Mouse (Mus musculus): ENCODE measurements around the gene Naa11. TPM values are rescaled to one million over a fixed set of nuclear protein-coding genes. Genes with fewer than 3 reads are reported as not detected.

Gene Naa11
- polyA plus RNA-seq, 1 experiment from 2014 or later, result not detected

- Histone ChIP-seq H3K4me3 (ENCODE audit: low read length) (no peak overlapping the region), H3K36me3 (ENCODE audit: insufficient read depth, low read length) (no peaks in the 10 kb centered on the region), H3K4me2 (replicated peaks; ENCODE audit: low read depth, low read length) (no peak overlapping the region), H3K27ac (ENCODE audit: low read length) (no peak overlapping the region), H3K9me3 (ENCODE audit: low read length) (no peaks in the 10 kb centered on the region), H3K4me1 (ENCODE audit: insufficient read depth, low read length) (no peaks in the 10 kb centered on the region), H3K9ac (replicated peaks; ENCODE audit: low read length) (no peak overlapping the region), H3K27me3 (ENCODE audit: insufficient read depth, low read length) (no peaks in the 10 kb centered on the region)
- WGBS, result 66% methylated on average over 2 of the region's 2 CpGs
- ATAC-seq (ENCODE audit: low FRiP score, low TSS enrichment), result peak; percentile 70; the same call in 1 of the 2 replicates
Observed at GRCm38 (mm10) chr5:97348760-97349159, 43.4 kb downstream of the Naa11 start.

GRCm38 (mm10) chr5:97348310-97348709 is 43.9 kb downstream of the Naa11 start:
- Histone ChIP-seq H3K4me3 (ENCODE audit: low read length) (no peak overlapping the region), H3K4me2 (replicated peaks; ENCODE audit: low read depth, low read length) (no peak overlapping the region), H3K9ac (replicated peaks; ENCODE audit: low read length) (no peak overlapping the region), H3K27ac (ENCODE audit: low read length) (no peak overlapping the region), H3K4me1 (ENCODE audit: insufficient read depth, low read length) (no peaks in the 10 kb centered on the region), H3K27me3 (ENCODE audit: insufficient read depth, low read length) (no peaks in the 10 kb centered on the region), H3K36me3 (ENCODE audit: insufficient read depth, low read length) (no peaks in the 10 kb centered on the region), H3K9me3 (ENCODE audit: low read length) (no peaks in the 10 kb centered on the region)
- ATAC-seq (ENCODE audit: low FRiP score, low TSS enrichment), result no peak
- 66% methylated on average over 8 of the region's 8 CpGs for WGBS

DNA sequence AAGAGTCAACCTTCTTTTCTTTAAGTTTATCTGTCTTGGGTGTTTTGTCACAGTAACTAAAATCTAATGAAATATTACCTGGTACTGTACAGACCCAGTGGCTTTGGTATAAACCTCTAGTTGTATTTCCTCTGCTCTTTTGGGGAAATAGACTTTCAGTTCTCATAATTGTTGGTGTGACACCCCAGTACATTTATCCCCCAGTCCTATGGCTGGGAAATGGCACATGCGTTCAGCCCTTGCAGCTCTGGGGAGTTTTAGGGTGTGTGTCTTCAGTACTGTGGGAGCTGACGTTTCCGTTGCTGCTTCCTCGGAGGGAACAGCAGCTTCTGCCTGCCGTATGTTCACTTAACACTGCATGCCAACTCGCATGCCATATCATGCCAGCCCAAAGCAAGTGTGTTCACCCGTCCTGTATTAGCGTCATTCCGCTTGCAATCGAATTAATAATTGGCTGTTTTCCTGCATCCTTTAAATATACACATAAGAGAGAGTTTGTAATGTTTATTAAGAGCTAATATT is 46.4 kb downstream of the Naa11 start:
- Histone ChIP-seq H3K27ac (ENCODE audit: low read length) (no peak overlapping the region), H3K4me2 (replicated peaks; ENCODE audit: low read depth, low read length) (no peak overlapping the region), H3K27me3 (ENCODE audit: insufficient read depth, low read length) (no peaks in the 10 kb centered on the region), H3K36me3 (ENCODE audit: insufficient read depth, low read length) (no peaks in the 10 kb centered on the region), H3K4me1 (ENCODE audit: insufficient read depth, low read length) (no peaks in the 10 kb centered on the region), H3K4me3 (ENCODE audit: low read length) (no peak overlapping the region), H3K9me3 (ENCODE audit: low read length) (no peaks in the 10 kb centered on the region), H3K9ac (replicated peaks; ENCODE audit: low read length) (no peak overlapping the region)
- ATAC-seq (ENCODE audit: low FRiP score, low TSS enrichment), result no peak
- whole genome bisulfite sequencing, result 91% methylated on average over 10 of the region's 10 CpGs

DNA sequence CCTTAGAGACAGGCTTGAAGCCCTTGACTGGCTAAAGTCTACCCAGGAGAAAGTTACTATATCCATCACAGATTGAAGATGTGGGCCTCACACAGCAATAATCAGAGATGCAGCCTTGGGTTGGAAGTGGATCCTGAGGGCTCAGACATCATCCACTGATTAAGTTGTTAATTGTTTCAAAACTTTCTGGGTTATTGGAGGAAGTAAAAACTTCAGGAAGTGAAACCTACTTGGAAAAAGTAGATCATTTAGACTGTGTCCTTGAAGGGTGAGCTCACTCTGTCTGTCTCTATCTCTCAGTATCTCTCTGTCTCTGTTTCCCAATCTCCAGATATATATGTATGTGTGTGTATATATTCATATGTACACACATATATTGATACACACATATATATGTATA is 47.0 kb downstream of the Naa11 start:
- no peaks in the 10 kb centered on the region for H3K27me3 ChIP-seq (ENCODE audit: insufficient read depth, low read length)
- H3K27ac ChIP-seq (ENCODE audit: low read length), result no peak overlapping the region
- no peak overlapping the region for H3K4me3 ChIP-seq (ENCODE audit: low read length)
- no peak overlapping the region for H3K9ac ChIP-seq (replicated peaks; ENCODE audit: low read length)
- H3K4me1 ChIP-seq (ENCODE audit: insufficient read depth, low read length), result no peaks in the 10 kb centered on the region
- no peaks in the 10 kb centered on the region for H3K9me3 ChIP-seq (ENCODE audit: low read length)
- H3K4me2 ChIP-seq (replicated peaks; ENCODE audit: low read depth, low read length), result no peak overlapping the region
- no peaks in the 10 kb centered on the region for H3K36me3 ChIP-seq (ENCODE audit: insufficient read depth, low read length)
- no peak for ATAC-seq (ENCODE audit: low FRiP score, low TSS enrichment)

GRCm38 (mm10) chr5:97344144-97344543 is 48.0 kb downstream of the Naa11 start:
- ATAC-seq (ENCODE audit: low FRiP score, low TSS enrichment), result no peak
- H3K4me3 ChIP-seq (ENCODE audit: low read length), result no peak overlapping the region
- H3K9ac ChIP-seq (replicated peaks; ENCODE audit: low read length), result no peak overlapping the region
- 85% methylated on average over 3 of the region's 3 CpGs for WGBS
- H3K27me3 ChIP-seq (ENCODE audit: insufficient read depth, low read length), result no peaks in the 10 kb centered on the region
- H3K4me2 ChIP-seq (replicated peaks; ENCODE audit: low read depth, low read length), result no peak overlapping the region
- no peaks in the 10 kb centered on the region for H3K36me3 ChIP-seq (ENCODE audit: insufficient read depth, low read length)
- H3K9me3 ChIP-seq (ENCODE audit: low read length), result no peaks in the 10 kb centered on the region
- H3K4me1 ChIP-seq (ENCODE audit: insufficient read depth, low read length), result no peaks in the 10 kb centered on the region
- H3K27ac ChIP-seq (ENCODE audit: low read length), result no peak overlapping the region

- Histone ChIP-seq H3K4me1 (ENCODE audit: insufficient read depth, low read length) (no peaks in the 10 kb centered on the region), H3K9ac (replicated peaks; ENCODE audit: low read length) (no peak overlapping the region), H3K4me3 (ENCODE audit: low read length) (no peak overlapping the region), H3K9me3 (ENCODE audit: low read length) (no peaks in the 10 kb centered on the region), H3K4me2 (replicated peaks; ENCODE audit: low read depth, low read length) (no peak overlapping the region), H3K36me3 (ENCODE audit: insufficient read depth, low read length) (no peaks in the 10 kb centered on the region), H3K27ac (ENCODE audit: low read length) (no peak overlapping the region), H3K27me3 (ENCODE audit: insufficient read depth, low read length) (no peaks in the 10 kb centered on the region)
- 71% methylated on average over 3 of the region's 3 CpGs for WGBS
- ATAC-seq (ENCODE audit: low FRiP score, low TSS enrichment), result no peak
Observed at GRCm38 (mm10) chr5:97334794-97335193, 57.4 kb downstream of the Naa11 start.

Other genes with a start within 250 kb of the Naa11 start
- gene Gk2, start 64.6 kb upstream of the Naa11 start, polyA plus RNA-seq (2015; fragmentation: Nextera tagmentation; extraction: Ambion mirVana), result not detected in 2 replicates

Measured in kidney, embryonic 16.5 days (tissue).